Mouse (Mus musculus): Measurements from ENCODE around the gene Babam2. TPM values are rescaled to one million over a fixed set of nuclear protein-coding genes. Genes with fewer than 3 reads are reported as not detected.

The Babam2 gene
- 42.9 and 57.8 TPM in 2 replicates for polyA plus RNA-seq (2014; fragmentation: Nextera tagmentation; extraction: Ambion mirVana)

DNA sequence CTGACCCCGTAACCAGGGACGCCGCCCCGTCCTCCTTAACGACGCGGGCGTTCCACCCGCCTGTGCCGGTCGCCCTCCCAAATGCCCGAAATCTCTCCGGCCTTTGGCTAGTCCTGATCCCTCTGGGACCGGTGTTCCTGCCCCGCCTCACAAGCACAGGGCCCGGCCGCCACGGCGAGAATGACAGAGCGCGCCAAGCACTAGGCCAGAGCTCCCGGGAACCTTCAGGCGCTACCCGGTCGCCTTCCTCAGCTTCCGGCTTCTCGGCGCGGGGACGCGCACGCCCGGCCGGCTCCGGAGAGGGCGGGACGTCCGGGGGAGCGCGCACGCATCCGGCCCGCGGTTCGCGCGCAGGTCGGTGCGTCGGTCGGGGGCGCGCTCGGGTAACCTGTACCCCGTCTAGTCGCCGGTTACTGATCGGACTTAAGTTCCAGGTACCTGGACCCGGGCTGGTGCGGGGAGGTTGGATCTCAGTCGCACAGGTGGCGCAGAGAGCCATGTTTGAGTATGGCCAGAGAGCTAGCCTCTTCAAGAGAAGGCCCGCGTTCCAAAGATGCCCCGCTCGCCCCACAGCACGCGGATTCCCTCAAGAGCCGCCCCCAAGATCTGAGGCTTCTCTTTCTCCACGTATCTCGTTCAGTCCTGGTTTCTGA lies at the start of gene Babam2:
TSS of gene Babam2 (plus strand) at position 41 of the 653 bp plus-strand sequence.
- H3K27me3 ChIP-seq (ENCODE audit: control insufficient read depth, insufficient read depth, low read length): no peaks in the 10 kb centered on the region
- WGBS (ENCODE audit: insufficient replicate concordance): under 1% methylated on average over 71 of the region's 71 CpGs
- no peaks in the 10 kb centered on the region for H3K36me3 ChIP-seq (ENCODE audit: control insufficient read depth, insufficient read depth, low read length)
- H3K4me3 ChIP-seq (ENCODE audit: low read depth, low read length): peak within 1 kb of the TSS; percentile 86
- ATAC-seq (replicated peaks; ENCODE audit: insufficient number of reproducible peaks, low FRiP score, low TSS enrichment): peak; percentile 92
- H3K27ac ChIP-seq (ENCODE audit: low read depth, low read length): peak within 1 kb of the TSS; percentile 92
- H3K9ac ChIP-seq (ENCODE audit: low read depth, low read length): peak within 1 kb of the TSS; percentile 92
- no peaks in the 10 kb centered on the region for H3K4me1 ChIP-seq (ENCODE audit: control insufficient read depth, insufficient read depth, low read length)
- no peaks in the 10 kb centered on the region for H3K9me3 ChIP-seq (replicated peaks; ENCODE audit: control insufficient read depth, low read length)
- H3K4me2 ChIP-seq: peak within 1 kb of the TSS; percentile 83

DNA sequence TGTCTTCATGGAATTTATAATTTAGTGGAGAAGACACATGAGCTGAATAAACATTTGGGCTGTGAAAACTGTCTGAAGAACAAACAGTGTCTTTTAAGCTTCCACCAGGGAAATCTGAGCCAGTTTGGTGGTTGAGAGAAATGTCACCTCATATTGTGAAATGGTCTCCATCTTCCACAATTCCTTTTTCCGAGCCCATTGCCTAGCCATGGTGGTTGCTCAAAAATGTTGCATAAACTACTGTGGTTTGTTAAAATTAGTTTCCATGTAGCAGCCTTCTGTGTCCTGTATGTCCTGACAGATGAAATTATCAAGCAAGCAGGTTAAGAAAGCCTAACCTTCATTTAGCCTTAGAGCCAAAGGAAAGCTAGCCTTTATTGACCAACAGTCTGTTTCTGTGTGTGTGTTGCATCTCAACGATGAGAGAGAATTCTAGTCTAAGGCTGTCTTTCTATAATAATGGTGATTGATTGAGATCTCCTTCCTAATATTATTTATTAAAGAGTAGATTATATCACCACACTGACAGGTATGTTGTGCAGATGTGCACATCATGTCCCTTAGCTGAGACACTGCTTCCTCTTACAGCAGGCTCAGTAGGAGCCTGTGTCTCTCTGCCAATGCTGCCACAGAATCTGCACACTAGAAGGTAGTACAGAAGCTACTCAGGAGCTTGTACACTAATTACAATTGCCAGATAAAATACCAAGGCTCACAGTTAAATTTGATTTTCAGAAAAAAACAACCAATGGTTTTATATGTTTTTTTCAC lies 46.8 kb upstream of the Babam2 start:
- no peak for ATAC-seq (replicated peaks; ENCODE audit: insufficient number of reproducible peaks, low FRiP score, low TSS enrichment)
- Histone ChIP-seq H3K9me3 (replicated peaks; ENCODE audit: control insufficient read depth, low read length) (no peaks in the 10 kb centered on the region), H3K27ac (ENCODE audit: low read depth, low read length) (no peak overlapping the region), H3K36me3 (ENCODE audit: control insufficient read depth, insufficient read depth, low read length) (no peaks in the 10 kb centered on the region), H3K4me2 (no peak overlapping the region), H3K27me3 (ENCODE audit: control insufficient read depth, insufficient read depth, low read length) (no peaks in the 10 kb centered on the region), H3K4me3 (ENCODE audit: low read depth, low read length) (no peak overlapping the region), H3K9ac (ENCODE audit: low read depth, low read length) (no peak overlapping the region), H3K4me1 (ENCODE audit: control insufficient read depth, insufficient read depth, low read length) (no peaks in the 10 kb centered on the region)
- WGBS (ENCODE audit: insufficient replicate concordance): 90% methylated on average over 2 of the region's 2 CpGs

- Histone ChIP-seq H3K4me3 (ENCODE audit: low read depth, low read length) (no peak overlapping the region), H3K9me3 (replicated peaks; ENCODE audit: control insufficient read depth, low read length) (no peaks in the 10 kb centered on the region), H3K9ac (ENCODE audit: low read depth, low read length) (no peak overlapping the region), H3K27ac (ENCODE audit: low read depth, low read length) (no peak overlapping the region), H3K27me3 (ENCODE audit: control insufficient read depth, insufficient read depth, low read length) (no peaks in the 10 kb centered on the region), H3K4me1 (ENCODE audit: control insufficient read depth, insufficient read depth, low read length) (no peaks in the 10 kb centered on the region), H3K4me2 (no peak overlapping the region), H3K36me3 (ENCODE audit: control insufficient read depth, insufficient read depth, low read length) (no peaks in the 10 kb centered on the region)
- WGBS (ENCODE audit: insufficient replicate concordance): 78% methylated on average over 1 of the region's 1 CpGs
- ATAC-seq (replicated peaks; ENCODE audit: insufficient number of reproducible peaks, low FRiP score, low TSS enrichment): no peak
Measured at GRCm38 (mm10) chr5:31655688-31656190, 41.7 kb upstream of the Babam2 start.

DNA sequence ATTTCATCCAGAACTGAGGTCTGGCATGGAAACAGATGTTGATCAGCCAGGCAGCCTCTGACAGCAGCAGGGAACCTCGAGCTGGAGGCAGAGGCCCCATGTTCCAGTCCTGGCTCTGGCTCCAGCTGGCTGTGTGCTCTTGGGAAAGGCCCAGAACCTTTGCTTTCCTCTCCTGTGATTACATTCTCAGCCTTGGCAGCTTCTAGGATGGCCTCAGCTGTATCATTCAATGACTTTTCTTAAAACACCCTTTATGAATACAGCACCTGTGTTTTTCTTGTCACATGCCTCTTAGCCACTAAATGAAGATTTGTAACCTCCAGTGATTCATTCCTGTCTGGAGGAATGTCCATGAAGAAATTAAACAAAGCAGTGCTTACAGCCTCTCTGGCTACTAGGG lies 31.3 kb upstream of the Babam2 start:
- Histone ChIP-seq H3K36me3 (ENCODE audit: control insufficient read depth, insufficient read depth, low read length) (no peaks in the 10 kb centered on the region), H3K9me3 (replicated peaks; ENCODE audit: control insufficient read depth, low read length) (no peaks in the 10 kb centered on the region), H3K4me1 (ENCODE audit: control insufficient read depth, insufficient read depth, low read length) (peaks cover 6% of the 10 kb centered on the region; the same call in 1 of the 2 replicates), H3K27ac (ENCODE audit: low read depth, low read length) (no peak overlapping the region), H3K9ac (ENCODE audit: low read depth, low read length) (no peak overlapping the region), H3K4me3 (ENCODE audit: low read depth, low read length) (no peak overlapping the region), H3K27me3 (ENCODE audit: control insufficient read depth, insufficient read depth, low read length) (no peaks in the 10 kb centered on the region), H3K4me2 (no peak overlapping the region)
- 40% methylated on average over 1 of the region's 1 CpGs for WGBS (ENCODE audit: insufficient replicate concordance)
- no peak for ATAC-seq (replicated peaks; ENCODE audit: insufficient number of reproducible peaks, low FRiP score, low TSS enrichment)

DNA sequence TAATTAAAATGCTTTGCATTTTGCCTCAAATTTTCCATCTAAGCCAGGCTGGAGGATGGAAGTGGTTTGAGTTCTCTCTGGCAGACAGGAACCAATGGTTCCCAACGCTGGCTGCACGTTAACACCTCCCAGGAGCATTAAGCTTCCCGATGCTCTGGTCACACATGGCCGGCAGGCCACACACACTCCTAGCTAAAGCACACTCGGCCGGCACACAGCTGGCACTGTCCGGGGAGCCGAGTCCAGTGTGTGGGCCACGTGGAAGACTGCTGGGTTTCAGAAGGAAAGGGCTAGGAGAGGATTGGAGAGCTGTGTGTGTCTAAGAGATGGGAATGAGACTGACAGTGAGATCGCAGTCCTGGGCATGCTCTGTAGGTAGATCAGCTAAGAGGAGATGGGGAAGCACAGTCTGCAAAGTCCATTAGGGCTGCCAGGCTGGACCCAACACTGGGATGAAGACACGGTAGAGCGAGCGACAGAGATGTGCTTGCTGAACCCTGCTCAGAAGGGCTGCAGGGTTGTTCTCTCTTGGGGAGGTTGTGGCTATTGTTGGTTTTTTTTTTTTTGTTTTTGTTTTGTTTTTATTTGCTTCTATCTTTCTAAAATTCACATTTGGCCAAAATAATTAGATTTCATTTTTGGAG lies 29.0 kb upstream of the Babam2 start:
- Histone ChIP-seq H3K4me1 (ENCODE audit: control insufficient read depth, insufficient read depth, low read length) (peaks cover 6% of the 10 kb centered on the region; the same call in 1 of the 2 replicates), H3K27me3 (ENCODE audit: control insufficient read depth, insufficient read depth, low read length) (no peaks in the 10 kb centered on the region), H3K36me3 (ENCODE audit: control insufficient read depth, insufficient read depth, low read length) (no peaks in the 10 kb centered on the region), H3K9ac (ENCODE audit: low read depth, low read length) (no peak overlapping the region), H3K27ac (ENCODE audit: low read depth, low read length) (no peak overlapping the region), H3K9me3 (replicated peaks; ENCODE audit: control insufficient read depth, low read length) (no peaks in the 10 kb centered on the region), H3K4me2 (no peak overlapping the region), H3K4me3 (ENCODE audit: low read depth, low read length) (no peak overlapping the region)
- WGBS (ENCODE audit: insufficient replicate concordance): 78% methylated on average over 13 of the region's 13 CpGs
- ATAC-seq (replicated peaks; ENCODE audit: insufficient number of reproducible peaks, low FRiP score, low TSS enrichment): no peak

- Histone ChIP-seq H3K9me3 (replicated peaks; ENCODE audit: control insufficient read depth, low read length) (no peaks in the 10 kb centered on the region), H3K27me3 (ENCODE audit: control insufficient read depth, insufficient read depth, low read length) (no peaks in the 10 kb centered on the region), H3K4me3 (ENCODE audit: low read depth, low read length) (no peak overlapping the region), H3K9ac (ENCODE audit: low read depth, low read length) (no peak overlapping the region), H3K27ac (ENCODE audit: low read depth, low read length) (no peak overlapping the region), H3K36me3 (ENCODE audit: control insufficient read depth, insufficient read depth, low read length) (no peaks in the 10 kb centered on the region), H3K4me2 (no peak overlapping the region), H3K4me1 (ENCODE audit: control insufficient read depth, insufficient read depth, low read length) (peaks cover 6% of the 10 kb centered on the region; the same call in 1 of the 2 replicates)
- WGBS (ENCODE audit: insufficient replicate concordance): 57% methylated on average over 5 of the region's 5 CpGs
- ATAC-seq (replicated peaks; ENCODE audit: insufficient number of reproducible peaks, low FRiP score, low TSS enrichment): no peak
Measured at GRCm38 (mm10) chr5:31669984-31670383, 27.5 kb upstream of the Babam2 start.

DNA sequence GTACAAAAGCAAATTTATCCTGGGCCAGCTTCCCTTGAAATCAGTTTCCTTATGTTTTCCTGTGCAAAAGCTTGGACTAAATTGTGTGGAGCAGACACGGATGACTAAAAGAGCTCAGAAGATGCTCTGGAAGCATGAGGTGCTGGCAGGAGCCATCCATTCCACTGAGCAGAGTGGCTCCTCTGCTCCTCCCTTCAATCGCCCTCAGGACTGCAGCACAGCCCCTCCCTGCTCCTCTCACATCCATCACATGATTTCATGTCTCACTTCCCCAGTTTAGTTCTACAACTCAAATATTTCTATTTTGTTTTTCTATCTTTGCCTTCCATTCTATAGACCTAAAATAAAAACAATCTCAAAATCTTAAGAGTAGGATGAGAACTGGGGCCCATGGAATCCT lies 26.3 kb upstream of the Babam2 start:
- Histone ChIP-seq H3K4me3 (ENCODE audit: low read depth, low read length) (no peak overlapping the region), H3K9me3 (replicated peaks; ENCODE audit: control insufficient read depth, low read length) (no peaks in the 10 kb centered on the region), H3K27ac (ENCODE audit: low read depth, low read length) (no peak overlapping the region), H3K36me3 (ENCODE audit: control insufficient read depth, insufficient read depth, low read length) (no peaks in the 10 kb centered on the region), H3K9ac (ENCODE audit: low read depth, low read length) (no peak overlapping the region), H3K4me2 (no peak overlapping the region), H3K27me3 (ENCODE audit: control insufficient read depth, insufficient read depth, low read length) (no peaks in the 10 kb centered on the region), H3K4me1 (ENCODE audit: control insufficient read depth, insufficient read depth, low read length) (peaks cover 6% of the 10 kb centered on the region; the same call in 1 of the 2 replicates)
- 74% methylated on average over 2 of the region's 2 CpGs for WGBS (ENCODE audit: insufficient replicate concordance)
- ATAC-seq (replicated peaks; ENCODE audit: insufficient number of reproducible peaks, low FRiP score, low TSS enrichment): no peak

DNA sequence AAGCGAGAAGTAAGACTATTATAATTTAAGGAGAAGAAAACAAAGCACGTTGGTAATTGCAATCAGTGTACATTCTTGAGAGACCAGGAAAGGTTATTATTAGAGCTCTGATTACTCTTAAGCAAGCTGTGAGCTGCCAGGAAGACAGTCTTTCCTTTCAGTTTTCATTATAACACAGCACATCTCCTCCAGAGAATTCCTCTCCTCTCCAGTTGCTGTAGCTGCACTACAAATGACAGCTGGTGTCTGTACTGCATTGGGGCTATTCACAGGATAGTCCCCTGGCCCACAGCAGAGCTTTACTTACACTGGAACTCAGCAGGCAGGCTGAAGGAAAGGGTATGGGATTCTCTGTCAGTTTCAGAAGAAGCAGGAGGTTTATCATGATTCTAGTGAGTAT lies 24.1 kb upstream of the Babam2 start:
- WGBS (ENCODE audit: insufficient replicate concordance): 68% methylated on average over 2 of the region's 2 CpGs
- Histone ChIP-seq H3K9me3 (replicated peaks; ENCODE audit: control insufficient read depth, low read length) (no peaks in the 10 kb centered on the region), H3K4me2 (no peak overlapping the region), H3K27ac (ENCODE audit: low read depth, low read length) (no peak overlapping the region), H3K9ac (ENCODE audit: low read depth, low read length) (no peak overlapping the region), H3K4me1 (ENCODE audit: control insufficient read depth, insufficient read depth, low read length) (peaks cover 6% of the 10 kb centered on the region; the same call in 1 of the 2 replicates), H3K4me3 (ENCODE audit: low read depth, low read length) (no peak overlapping the region), H3K36me3 (ENCODE audit: control insufficient read depth, insufficient read depth, low read length) (no peaks in the 10 kb centered on the region), H3K27me3 (ENCODE audit: control insufficient read depth, insufficient read depth, low read length) (no peaks in the 10 kb centered on the region)
- no peak for ATAC-seq (replicated peaks; ENCODE audit: insufficient number of reproducible peaks, low FRiP score, low TSS enrichment)
